Mouse (Mus musculus): ENCODE measurements around the gene Cep19. TPM values are rescaled to one million over a fixed set of nuclear protein-coding genes. Genes with fewer than 3 reads are reported as not detected.

Gene Cep19
- total RNA-seq, 2 experiments from 2014 or later = 10.1 to 10.5 TPM

DNA sequence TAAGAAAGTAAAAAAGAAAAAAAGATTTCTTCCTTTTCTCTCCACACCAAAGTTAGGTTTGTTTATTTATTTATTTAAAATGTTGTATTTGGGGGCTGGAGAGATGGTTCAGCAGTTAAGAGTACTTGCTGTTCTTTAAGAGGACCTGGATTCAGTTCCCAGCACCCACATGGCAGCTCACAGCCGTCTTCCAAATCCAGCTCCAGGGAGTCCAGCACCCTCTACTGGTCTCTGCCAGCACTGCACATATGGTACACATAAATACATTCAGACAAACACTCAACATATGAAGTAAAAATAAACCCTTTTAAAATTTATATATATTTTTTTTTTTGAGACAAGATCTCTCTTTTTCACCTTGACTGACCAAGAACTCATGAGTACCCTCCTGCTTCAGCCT lies 6.1 kb downstream of the Cep19 start:
- intact Hi-C loops (cut with DNase I) = no loop called here
- DNase-seq = no peak

- DNase-seq = no peak
- intact Hi-C loops (cut with DNase I) = no loop called here
Observed at GRCm38 (mm10) chr16:32107342-32108045, 7.9 kb downstream of the Cep19 start.

- intact Hi-C loops (cut with DNase I) = no loop called here
- DNase-seq = no peak
Observed at GRCm38 (mm10) chr16:32108170-32108569, 8.6 kb downstream of the Cep19 start.

DNA sequence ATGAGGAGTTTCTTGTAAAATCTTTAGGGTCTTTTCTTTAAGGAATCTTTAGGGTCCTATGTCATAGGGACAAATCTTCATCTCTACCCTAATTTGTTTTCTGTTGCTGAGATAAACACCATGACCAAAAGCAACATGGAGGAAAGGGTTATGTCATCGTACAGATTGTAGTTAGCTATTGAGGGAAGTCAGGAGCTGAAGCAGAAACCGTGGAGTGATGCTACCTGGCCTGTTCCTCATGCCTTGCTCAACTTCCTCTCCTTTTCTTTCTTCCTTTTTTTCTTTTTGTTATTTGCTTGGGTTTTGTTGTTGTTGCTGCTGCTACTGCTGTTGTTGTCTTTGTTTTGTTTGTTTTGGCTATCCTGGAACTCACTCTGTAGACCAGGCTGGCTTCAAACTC lies 9.0 kb downstream of the Cep19 start:
- DNase-seq = no peak
- intact Hi-C loops (cut with DNase I) = no loop called here

GRCm38 (mm10) chr16:32110951-32111699 lies 11.5 kb downstream of the Cep19 start:
- DNase-seq = no peak
- intact Hi-C loops (cut with DNase I) = no loop called here

DNA sequence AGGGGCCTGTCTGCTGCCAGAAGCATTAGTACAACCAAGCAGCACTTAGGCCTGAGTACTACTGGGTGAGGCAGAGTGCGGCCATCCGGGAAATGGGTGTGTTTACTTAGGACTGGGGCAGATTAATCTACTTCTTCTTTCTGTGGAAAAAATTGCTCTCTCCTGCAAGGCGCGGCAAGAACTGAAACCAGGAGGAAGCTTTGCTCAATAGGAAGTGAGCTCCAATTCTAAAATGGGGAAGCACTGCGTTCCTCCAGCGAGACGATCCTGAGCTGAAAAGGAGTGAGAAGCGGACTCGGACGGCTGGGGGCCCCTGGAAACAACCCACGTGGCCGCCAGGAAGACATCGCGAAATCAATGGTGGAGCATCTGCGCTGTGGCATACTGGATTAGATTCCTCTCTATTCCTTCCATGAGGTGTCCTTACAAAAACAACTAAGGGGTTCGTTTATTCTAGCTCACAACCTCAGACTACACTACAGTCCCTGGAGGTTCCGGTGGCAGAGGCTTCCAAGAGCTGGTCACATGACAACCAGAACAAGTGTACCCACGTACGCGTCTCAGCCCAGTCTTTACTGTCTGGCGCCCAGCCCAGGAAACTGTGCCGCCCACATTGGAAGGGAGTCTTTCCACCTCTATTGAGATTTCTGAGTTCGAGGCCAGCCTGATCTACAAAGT lies 14.1 kb downstream of the Cep19 start:
- peak; percentile 55 to 69 for DNase-seq
- intact Hi-C loops (cut with DNase I) = loop anchor here (2.0 kb wide), 2 partner anchors 51 to 133 kb away; partner anchors contain the start of genes Fbxo45, Nrros and Wdr53

DNA sequence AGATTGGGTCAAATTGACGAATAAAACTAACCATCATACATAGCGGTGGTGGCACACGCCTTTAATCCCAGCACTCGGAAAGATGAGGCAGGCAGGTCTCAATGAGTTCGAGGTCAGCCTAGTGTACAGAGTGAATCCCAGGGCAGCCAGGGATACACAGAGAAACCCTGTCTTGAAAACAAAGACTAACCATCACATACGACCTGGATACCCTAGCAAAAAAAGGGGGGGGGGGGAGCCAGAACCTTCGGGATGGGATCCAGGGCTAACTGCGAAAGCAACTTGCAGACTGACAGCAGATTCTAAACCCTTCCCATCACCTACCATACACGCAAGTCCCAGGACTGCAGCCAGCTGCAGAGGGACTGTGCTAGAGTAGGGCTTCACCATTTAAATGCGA lies 14.8 kb downstream of the Cep19 start:
- intact Hi-C loops (cut with DNase I) = loop anchor here (2.0 kb wide), 2 partner anchors 50 to 132 kb away; partner anchors contain the start of genes Fbxo45, Nrros and Wdr53
- no peak for DNase-seq

DNA sequence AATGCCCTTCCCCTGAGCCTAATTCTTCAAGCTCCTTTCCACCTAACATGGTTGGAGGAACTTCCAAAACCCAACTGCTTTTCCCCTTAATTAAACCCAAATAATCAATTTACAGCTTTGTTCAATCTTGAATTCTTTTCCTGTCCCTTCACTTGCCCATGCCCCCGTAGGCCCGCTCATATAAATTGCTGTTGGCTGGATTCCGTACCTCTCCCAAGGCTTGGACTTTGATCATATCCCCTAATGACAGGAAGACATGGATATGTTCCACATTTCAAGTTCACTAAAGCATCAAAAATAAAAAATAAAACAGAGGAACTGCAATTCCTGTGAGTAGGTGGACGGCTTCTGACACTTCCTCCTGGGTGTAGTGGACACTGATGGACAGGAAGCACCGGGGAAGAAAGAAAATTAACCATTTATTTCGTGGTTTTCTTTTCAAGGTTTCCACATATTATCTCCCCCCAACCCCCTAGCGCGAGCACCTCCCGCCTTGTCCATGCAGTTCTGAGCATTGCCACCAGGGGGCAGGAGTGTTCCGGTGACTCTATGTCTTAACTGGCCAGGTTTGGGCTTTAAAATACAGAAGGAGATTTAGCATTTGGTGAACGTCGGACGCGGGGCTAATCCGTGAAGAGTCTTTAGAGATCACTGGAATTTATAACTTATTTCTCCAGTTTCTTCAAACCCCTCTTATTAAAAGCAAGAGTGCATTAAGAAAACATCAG lies 15.5 kb downstream of the Cep19 start:
- peak; percentile 88 to 96 for DNase-seq
- intact Hi-C loops (cut with DNase I) = loop anchor here (2.0 to 5.0 kb wide), 3 partner anchors 50 to 132 kb away; partner anchors contain the start of genes Fbxo45, Nrros and Wdr53

DNA sequence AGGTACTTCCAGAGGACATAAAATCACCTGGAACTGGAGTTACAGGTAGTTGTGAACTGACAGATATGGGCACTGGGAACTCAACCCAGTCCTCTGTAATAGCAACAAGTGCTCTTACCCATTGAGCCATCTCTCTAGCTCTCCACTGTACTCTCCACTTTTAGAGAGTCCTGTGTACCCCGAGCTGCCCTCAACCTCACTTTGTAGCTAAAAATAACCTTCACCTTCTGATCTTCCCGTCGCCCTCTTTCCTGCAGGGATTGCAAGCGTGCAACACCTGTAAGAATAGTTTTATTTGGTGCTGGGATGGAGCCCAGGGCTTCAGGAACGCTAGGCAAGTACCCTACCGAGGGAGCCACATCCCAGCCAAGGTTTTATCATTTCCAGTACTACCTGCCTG lies 16.2 kb downstream of the Cep19 start:
- intact Hi-C loops (cut with DNase I) = loop anchor here (2.0 to 5.0 kb wide), 4 partner anchors 49 to 383 kb away; partner anchors contain the start of genes Fbxo45, Nrros and Wdr53
- no peak for DNase-seq

GRCm38 (mm10) chr16:32116186-32116585 lies 16.6 kb downstream of the Cep19 start:
- intact Hi-C loops (cut with DNase I) = loop anchor here (2.0 to 5.0 kb wide), 2 partner anchors 86 to 383 kb away; no protein-coding TSS in a partner anchor
- no peak for DNase-seq

DNA sequence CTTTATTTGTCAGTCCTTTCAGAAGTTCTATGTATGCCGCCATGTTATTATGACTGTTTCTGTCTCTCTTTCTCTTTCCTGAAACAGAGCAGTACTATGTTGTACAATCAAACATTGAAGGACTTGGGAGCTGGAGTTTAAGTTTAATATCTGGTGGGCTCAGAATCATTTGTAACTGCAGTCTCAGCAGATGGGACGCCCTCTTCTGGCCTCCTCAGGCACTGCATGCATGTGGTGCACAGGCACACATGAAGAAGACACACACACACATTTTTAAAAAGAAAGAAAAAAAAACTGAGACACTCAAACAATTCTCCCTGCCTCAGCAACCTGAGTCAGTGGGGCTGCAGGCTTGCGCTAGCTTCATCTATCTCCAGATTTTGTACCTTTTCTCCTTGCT lies 20.9 kb downstream of the Cep19 start:
- DNase-seq = no peak
- intact Hi-C loops (cut with DNase I) = no loop called here

GRCm38 (mm10) chr16:32124020-32124419 lies 24.4 kb downstream of the Cep19 start:
- intact Hi-C loops (cut with DNase I) = no loop called here
- DNase-seq = no peak

- no peak for DNase-seq
Observed at GRCm38 (mm10) chr16:32124444-32125335, 25.1 kb downstream of the Cep19 start.

DNA sequence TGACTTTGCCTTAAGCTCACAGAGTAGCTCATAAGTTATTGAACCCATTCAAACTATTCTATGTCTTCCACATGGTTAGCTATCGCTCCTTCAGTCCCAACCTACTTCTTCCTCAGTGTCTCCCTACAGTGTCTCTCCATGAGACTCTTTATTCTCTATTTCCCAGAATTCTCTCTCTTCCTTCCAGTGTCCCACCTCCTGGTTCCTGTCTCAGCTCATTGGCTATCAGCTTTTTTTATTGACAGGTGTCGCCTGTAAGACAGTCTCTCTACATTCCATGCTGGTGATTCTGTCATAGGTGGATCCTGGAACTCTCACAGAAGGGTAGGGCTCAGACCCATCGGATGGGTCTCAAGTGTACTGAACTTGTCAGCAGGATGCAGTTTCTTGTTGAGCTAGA lies 25.8 kb downstream of the Cep19 start:
- intact Hi-C loops (cut with DNase I) = no loop called here
- DNase-seq = no peak

More at GRCm38 (mm10) chr16:32124444-32125335, 25.1 kb downstream of the Cep19 start:
- intact Hi-C loops (cut with DNase I) = no loop called here

- no peak for DNase-seq
- intact Hi-C loops (cut with DNase I) = no loop called here
Observed at GRCm38 (mm10) chr16:32127046-32127445, 27.4 kb downstream of the Cep19 start.

DNA sequence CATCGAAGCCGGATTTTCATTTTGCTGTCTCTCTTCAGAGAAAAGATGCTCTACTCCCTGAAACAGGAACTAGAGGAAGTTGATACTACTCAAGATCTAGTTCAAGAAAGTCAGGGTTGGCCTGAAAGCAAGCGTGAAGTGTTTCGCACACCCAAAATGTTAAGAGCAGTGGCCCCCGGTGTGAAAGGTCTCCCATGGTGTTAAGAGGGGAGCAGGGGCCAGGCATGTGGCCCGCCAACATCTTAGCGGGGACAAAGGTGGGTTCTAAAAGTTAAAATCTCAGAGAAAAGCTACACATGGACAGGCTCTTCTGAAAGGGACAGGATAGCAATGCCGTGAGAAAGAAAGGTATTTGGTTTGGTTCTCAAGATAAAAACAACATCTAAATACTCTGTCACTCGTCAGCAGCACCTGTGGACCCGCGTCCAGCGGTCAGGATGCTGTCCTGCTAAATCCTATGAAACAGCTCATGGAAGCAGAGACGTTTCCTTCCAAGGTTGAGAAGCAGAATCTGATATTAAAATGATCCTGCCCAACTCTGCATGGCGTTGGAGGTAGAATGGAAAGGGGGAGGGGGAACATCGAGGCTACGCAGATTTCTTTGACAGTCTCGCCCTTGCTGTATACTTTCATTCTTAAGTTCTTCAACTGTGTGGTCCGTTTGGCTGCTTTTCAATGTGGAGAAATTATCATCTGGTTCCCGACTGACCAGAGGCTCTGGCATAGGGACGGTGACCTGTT lies 30.0 kb downstream of the Cep19 start:
- intact Hi-C loops (cut with DNase I) = no loop called here
- no peak for DNase-seq

DNA sequence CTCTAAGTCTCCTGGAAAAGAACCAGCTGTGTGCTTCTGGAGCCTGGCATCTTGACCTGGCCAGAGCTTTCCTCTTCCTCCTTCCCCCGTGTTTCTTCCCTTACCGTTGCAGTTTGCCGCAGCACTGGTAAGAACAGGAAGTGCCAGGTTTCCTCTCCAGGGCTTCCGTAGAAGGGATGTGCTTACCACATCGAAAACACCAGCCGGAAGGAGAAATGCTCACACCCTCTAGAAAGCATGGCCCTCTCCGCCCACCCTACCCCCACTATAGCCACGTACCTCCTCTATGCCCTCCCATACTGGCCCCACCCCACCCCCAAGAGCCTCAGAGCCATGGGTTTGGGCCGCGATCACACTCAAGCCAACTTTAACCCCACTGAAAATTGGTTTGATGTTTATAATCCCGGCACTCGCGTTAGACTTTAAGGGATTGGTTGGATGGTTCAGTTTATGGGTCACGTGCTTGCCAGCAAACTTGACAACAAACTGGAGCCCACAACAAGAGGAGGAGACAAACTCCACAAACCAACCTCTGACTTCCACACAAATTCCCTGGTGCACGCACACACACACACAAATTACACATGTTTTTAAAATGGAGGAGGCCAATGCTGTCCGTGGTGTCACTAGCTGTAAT lies 30.7 kb downstream of the Cep19 start:
- intact Hi-C loops (cut with DNase I) = no loop called here
- peak in 1 of 2 experiments; percentile 58 for DNase-seq

DNA sequence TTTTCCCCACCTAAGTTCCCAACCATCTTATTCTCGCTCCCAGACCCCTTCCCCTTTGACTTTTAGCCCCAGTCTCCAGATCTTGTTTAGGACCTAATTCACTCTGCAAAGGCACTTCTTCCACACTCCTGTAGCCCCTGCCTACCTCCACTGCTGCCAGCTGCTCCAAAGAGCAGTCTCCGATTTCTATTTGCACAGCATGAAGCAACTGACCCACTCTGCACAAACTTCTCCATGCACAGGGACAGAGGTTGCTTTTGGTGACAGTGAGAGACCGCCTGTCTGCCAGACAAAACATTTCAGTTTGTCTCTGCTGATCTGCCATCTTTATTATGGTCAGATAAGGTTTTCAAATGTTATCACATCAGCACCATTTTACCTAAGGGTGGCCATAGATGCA lies 33.5 kb downstream of the Cep19 start:
- no peak for DNase-seq
- intact Hi-C loops (cut with DNase I) = loop anchor here (2.0 kb wide), 1 partner anchor 32 kb away; the partner anchor contains the start of gene Nrros

Measured in heart, postnatal 36 days (tissue).